Mouse (Mus musculus) cortical plate, adult 2 months (tissue): ENCODE results near the gene Gm44805.

Experiments
- CTCF ChIP-seq: fragments of 200-500 bp; IDR thresholded peaks from 2 replicates; pipeline ENCODE4 v1.5.1; 2011; ENCODE audit warnings: mild to moderate bottlenecking, control low read depth, low read length; ENCODE audit not compliant: insufficient read depth; ENCODE audit errors: extremely low read depth
- POLR2A ChIP-seq: fragments of 200-500 bp; IDR thresholded peaks from 2 replicates; pipeline ENCODE4 v1.6.1; 2011; ENCODE audit warnings: mild to moderate bottlenecking, low read length, control low read depth; ENCODE audit not compliant: insufficient read depth; ENCODE audit errors: extremely low read depth

- TF ChIP-seq CTCF (no peak), POLR2A (no peak)
Measured at GRCm38 (mm10) chr7:19628192-19628535, 53.1 kb downstream of the Gm44805 start.
